Mouse (Mus musculus) olfactory bulb, adult 2 months (tissue): ENCODE measurements around the gene Tubg1.

Source experiments
- CTCF ChIP-seq: fragments of 200-500 bp; IDR thresholded peaks from 2 replicates; pipeline ENCODE4 v1.5.1; 2012; ENCODE audit warnings: low read depth, mild to moderate bottlenecking, low read length, moderate library complexity; ENCODE audit not compliant: insufficient read depth
- POLR2A ChIP-seq: fragments of 200-500 bp; IDR thresholded peaks from 2 replicates; pipeline ENCODE4 v1.6.1; 2012; ENCODE audit warnings: mild to moderate bottlenecking, low read depth, low read length, moderate library complexity; ENCODE audit not compliant: insufficient read depth

- TF ChIP-seq POLR2A (peak; percentile 30; the same call in 1 of the 2 replicates), CTCF (peak; percentile 94)
Measured at GRCm38 (mm10) chr11:101173631-101174388, 54.1 kb downstream of the Tubg1 start.
